Mouse (Mus musculus) stomach, postnatal 0 days (tissue): ENCODE measurements around the gene Trmu. TPM values are rescaled to one million over a fixed set of nuclear protein-coding genes. Genes with fewer than 3 reads are reported as not detected.

Source experiments
- ATAC-seq: fragments of 200-750 bp; cut with Nextera tagmentation; 2 replicates; pipeline ENCODE4 v1.8.0; 2017; ENCODE audit not compliant: low FRiP score, low TSS enrichment
- DNase-seq: peaks from one replicate; pipeline ENCODE4 v3.0.0-alpha.2; 2016; ENCODE audit warnings: low spot score
- H3K27ac ChIP-seq: fragments of 300-500 bp; sonication (generic); replicated peaks from 2 replicates; pipeline ENCODE4 v1.5.1; 2014; ENCODE audit warnings: mild to moderate bottlenecking, control low read depth
- H3K27me3 ChIP-seq: fragments of 300-500 bp; sonication (generic); 2 replicates; pipeline ENCODE4 v1.6.1; 2014; ENCODE audit warnings: low read length; ENCODE audit not compliant: control insufficient read depth, insufficient read depth
- H3K36me3 ChIP-seq: fragments of 300-500 bp; sonication (generic); 2 replicates; pipeline ENCODE4 v1.6.1; 2014; ENCODE audit warnings: low read length, mixed read lengths; ENCODE audit not compliant: control insufficient read depth, insufficient read depth
- H3K4me1 ChIP-seq: fragments of 300-500 bp; sonication (generic); replicated peaks from 2 replicates; pipeline ENCODE4 v1.6.1; 2014; ENCODE audit warnings: antibody characterized with exemption; ENCODE audit not compliant: control insufficient read depth, insufficient read depth
- H3K4me2 ChIP-seq: fragments of 300-500 bp; sonication (generic); replicated peaks from 2 replicates; pipeline ENCODE4 v1.6.1; 2014; ENCODE audit warnings: low read depth, mild to moderate bottlenecking, control low read depth, moderate library complexity
- H3K4me3 ChIP-seq: fragments of 300-500 bp; sonication (generic); 2 replicates; pipeline ENCODE4 v1.5.1; 2014; ENCODE audit warnings: low read depth, low read length, control low read depth
- H3K9ac ChIP-seq: fragments of 300-500 bp; sonication (generic); 2 replicates; pipeline ENCODE4 v1.6.1; 2014; ENCODE audit warnings: mild to moderate bottlenecking, low read length, control low read depth, mixed read lengths
- H3K9me3 ChIP-seq: fragments of 300-500 bp; sonication (generic); 2 replicates; pipeline ENCODE4 v1.6.1; 2016; ENCODE audit warnings: low read length; ENCODE audit not compliant: control insufficient read depth
- CTCF ChIP-seq: IDR thresholded peaks from 2 replicates; pipeline ENCODE4 v1.5.1; 2016; ENCODE audit warnings: antibody characterized with exemption, low read depth, mild to moderate bottlenecking, moderate library complexity
- EP300 ChIP-seq: optimal IDR thresholded peaks from 2 replicates; pipeline ENCODE3; 2016; ENCODE audit warnings: antibody characterized with exemption
- WGBS: fragments of 180-500 bp; shearing (Covaris S2); extraction: QIAGEN DNeasy Blood & Tissue Kit; methylation state at CpG from one replicate; pipeline ENCODE4 v1.1.7; 2014; 5-methylcytosine and 5-hydroxymethylcytosine counted together
- polyA plus RNA-seq: library from polyadenylated mRNA; unstranded; fragments of >200 nt; fragmentation: Nextera tagmentation; extraction: Ambion mirVana; gene quantifications from 2 replicates; pipeline ENCODE4 v1.2.1, GENCODE M21; 2015

Gene Trmu
- polyA plus RNA-seq = 21.2 and 21.5 TPM in 2 replicates

GRCm38 (mm10) chr15:85878848-85879497, at the start of gene Trmu:
Trmu (plus strand) TSS chr15:85879312.
- peak within 1 kb of the TSS; percentile 89 for H3K9ac ChIP-seq
- peaks cover 14% of the 10 kb centered on the region; the same call in 1 of the 2 replicates for H3K36me3 ChIP-seq
- H3K4me2 ChIP-seq = peak within 1 kb of the TSS; percentile 96
- no peaks in the 10 kb centered on the region for H3K9me3 ChIP-seq
- peak; percentile 95 for ATAC-seq
- TF ChIP-seq EP300 (no peak), CTCF (peak; percentile 77)
- H3K4me3 ChIP-seq = peak within 1 kb of the TSS; percentile 75
- H3K27ac ChIP-seq = peak within 1 kb of the TSS; percentile 91
- H3K4me1 ChIP-seq = no peaks in the 10 kb centered on the region
- WGBS = under 1% methylated on average over 34 of the region's 50 CpGs
- no peaks in the 10 kb centered on the region for H3K27me3 ChIP-seq
- DNase-seq = peak; percentile 95

GRCm38 (mm10) chr15:85829470-85829869, 49.6 kb upstream of the Trmu start:
- peak; percentile 60 for ATAC-seq
- H3K27me3 ChIP-seq = no peaks in the 10 kb centered on the region
- H3K4me1 ChIP-seq = peaks cover 5% of the 10 kb centered on the region; the same call in 1 of the 2 replicates
- WGBS = 65% methylated on average over 5 of the region's 5 CpGs
- H3K4me3 ChIP-seq = no peak overlapping the region
- no peak overlapping the region for H3K9ac ChIP-seq
- DNase-seq = peak; percentile 45
- no peaks in the 10 kb centered on the region for H3K9me3 ChIP-seq
- TF ChIP-seq CTCF = no peak
- no peak for TF ChIP-seq EP300
- H3K27ac ChIP-seq = peak overlapping the region; percentile 58
- no peak overlapping the region for H3K4me2 ChIP-seq
- H3K36me3 ChIP-seq = no peaks in the 10 kb centered on the region

GRCm38 (mm10) chr15:85831954-85832590, 47.0 kb upstream of the Trmu start, which contains the start of gene Ttc38:
Ttc38 (plus strand) TSS chr15:85832306.
- ATAC-seq (peak; percentile 85), DNase-seq (peak; percentile 87)
- Histone ChIP-seq H3K9me3 (no peaks in the 10 kb centered on the region), H3K27me3 (no peaks in the 10 kb centered on the region), H3K36me3 (0 out of 2 replicates have a peak, but pooled peaks cover 2% of the 10 kb centered on the region), H3K9ac (peak within 1 kb of the TSS; percentile 65), H3K27ac (peak within 1 kb of the TSS; percentile 81), H3K4me1 (peaks cover 5% of the 10 kb centered on the region; the same call in 1 of the 2 replicates), H3K4me3 (peak within 1 kb of the TSS; percentile 59), H3K4me2 (peak within 1 kb of the TSS; percentile 75)
- under 1% methylated on average over 27 of the region's 27 CpGs for WGBS
- TF ChIP-seq EP300 (no peak), CTCF (peak; percentile 13; the same call in 1 of the 2 replicates)

GRCm38 (mm10) chr15:85832599-85832998, 46.5 kb upstream of the Trmu start:
- H3K36me3 ChIP-seq = 0 out of 2 replicates have a peak, but pooled peaks cover 2% of the 10 kb centered on the region
- TF ChIP-seq CTCF = no peak
- no peak for TF ChIP-seq EP300
- H3K4me2 ChIP-seq = peak overlapping the region; percentile 75
- H3K4me3 ChIP-seq = peak overlapping the region; percentile 59
- peak overlapping the region; percentile 81 for H3K27ac ChIP-seq
- H3K4me1 ChIP-seq = peaks cover 5% of the 10 kb centered on the region; the same call in 1 of the 2 replicates
- H3K27me3 ChIP-seq = no peaks in the 10 kb centered on the region
- 36% methylated on average over 8 of the region's 8 CpGs for WGBS
- DNase-seq (no peak), ATAC-seq (peak; percentile 16; the same call in 1 of the 2 replicates)
- H3K9ac ChIP-seq = peak overlapping the region; percentile 65
- H3K9me3 ChIP-seq = no peaks in the 10 kb centered on the region

DNA sequence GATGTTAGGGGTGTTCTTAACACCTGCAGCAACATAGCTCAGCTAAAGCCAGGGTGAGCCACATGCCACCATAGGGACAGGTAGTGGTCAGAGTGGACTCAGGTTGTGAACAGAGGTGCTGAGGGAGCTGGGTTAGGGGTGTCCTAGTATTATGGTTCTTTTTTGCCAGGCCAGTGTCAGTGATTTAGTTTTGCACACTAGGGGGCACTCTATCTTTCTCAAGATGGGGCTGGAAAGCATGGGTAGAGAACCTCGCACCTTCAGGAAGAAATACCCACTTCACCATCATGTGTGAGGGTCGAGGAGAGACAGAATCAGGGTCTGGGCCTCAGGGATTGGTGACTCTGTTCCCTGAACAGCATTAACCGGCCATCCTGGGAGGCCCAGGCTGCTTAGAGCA, 43.8 kb upstream of the Trmu start:
- H3K9ac ChIP-seq = no peak overlapping the region
- DNase-seq (no peak), ATAC-seq (no peak)
- peaks cover 5% of the 10 kb centered on the region; the same call in 1 of the 2 replicates for H3K4me1 ChIP-seq
- no peak overlapping the region for H3K4me2 ChIP-seq
- no peaks in the 10 kb centered on the region for H3K27me3 ChIP-seq
- no peaks in the 10 kb centered on the region for H3K9me3 ChIP-seq
- no peak overlapping the region for H3K4me3 ChIP-seq
- TF ChIP-seq CTCF = peak; percentile 55
- TF ChIP-seq EP300 = no peak
- H3K36me3 ChIP-seq = 0 out of 2 replicates have a peak, but pooled peaks cover 2% of the 10 kb centered on the region
- WGBS = 51% methylated on average over 3 of the region's 3 CpGs
- H3K27ac ChIP-seq = no peak overlapping the region

DNA sequence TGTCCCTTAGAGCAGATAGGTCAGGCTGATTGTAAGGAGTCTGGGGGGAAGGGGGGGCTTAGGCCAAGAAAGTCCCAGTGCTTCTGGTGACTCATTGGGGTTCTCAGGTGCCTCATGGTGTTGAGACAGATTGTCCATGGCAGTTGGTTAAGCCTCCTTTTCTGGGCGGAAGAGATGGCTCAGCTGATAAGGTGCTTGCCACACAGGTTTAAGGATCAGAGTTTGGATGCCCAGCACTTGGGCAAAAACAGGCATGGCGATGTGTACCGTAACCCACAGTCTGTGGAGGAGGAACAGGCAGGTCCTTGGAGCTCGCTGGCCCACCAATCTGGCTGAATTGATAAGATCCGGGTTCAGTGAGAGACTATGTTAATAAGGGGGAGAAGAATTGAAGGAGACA, 42.2 kb upstream of the Trmu start:
- Histone ChIP-seq H3K27me3 (no peaks in the 10 kb centered on the region), H3K9me3 (no peaks in the 10 kb centered on the region), H3K4me2 (no peak overlapping the region), H3K4me3 (no peak overlapping the region), H3K36me3 (0 out of 2 replicates have a peak, but pooled peaks cover 2% of the 10 kb centered on the region), H3K27ac (no peak overlapping the region), H3K9ac (no peak overlapping the region), H3K4me1 (peaks cover 2% of the 10 kb centered on the region; the same call in 1 of the 2 replicates)
- WGBS = 67% methylated on average over 5 of the region's 5 CpGs
- ATAC-seq (peak; percentile 11; the same call in 1 of the 2 replicates), DNase-seq (no peak)
- TF ChIP-seq CTCF (no peak), EP300 (peak; percentile 73)
